Mouse (Mus musculus): ENCODE results near the gene Cyp2e1.

Cyp2e1 gene

DNA sequence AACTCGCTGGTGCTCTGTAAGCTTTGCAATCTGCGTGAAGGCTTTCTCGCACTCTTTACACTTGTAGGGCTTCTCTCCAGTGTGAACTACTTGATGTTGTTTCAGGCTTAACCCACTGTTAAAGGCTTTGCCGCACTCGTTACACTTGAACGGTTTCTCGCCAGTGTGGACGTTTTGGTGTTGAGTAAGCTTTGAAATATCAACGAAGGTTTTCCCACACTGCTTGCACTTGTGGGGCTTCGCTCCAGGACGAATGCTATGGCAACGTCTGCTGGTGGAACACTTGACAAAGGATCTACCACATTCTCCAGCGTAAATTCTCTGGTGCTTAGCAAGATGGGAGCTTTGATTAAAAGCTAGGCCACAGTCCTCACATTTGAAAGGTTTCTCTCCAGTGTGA is 48.2 kb downstream of the Cyp2e1 start:
- peak in 1 of 2 experiments; percentile 35 for DNase-seq

GRCm38 (mm10) chr7:140812850-140813249 is 49.3 kb downstream of the Cyp2e1 start:
- DNase-seq = no peak

GRCm38 (mm10) chr7:140820173-140820572 is 56.6 kb downstream of the Cyp2e1 start:
- peak; percentile 43 to 50 for DNase-seq

GRCm38 (mm10) chr7:140821305-140821652 is 57.7 kb downstream of the Cyp2e1 start:
- DNase-seq = peak; percentile 14 to 39

- peak; percentile 91 to 96 for DNase-seq
Observed at GRCm38 (mm10) chr7:140821653-140822329, 58.3 kb downstream of the Cyp2e1 start, which contains the start of gene Zfp941. Gene Zfp941 (minus strand): TSS chr7:140822178.

DNA sequence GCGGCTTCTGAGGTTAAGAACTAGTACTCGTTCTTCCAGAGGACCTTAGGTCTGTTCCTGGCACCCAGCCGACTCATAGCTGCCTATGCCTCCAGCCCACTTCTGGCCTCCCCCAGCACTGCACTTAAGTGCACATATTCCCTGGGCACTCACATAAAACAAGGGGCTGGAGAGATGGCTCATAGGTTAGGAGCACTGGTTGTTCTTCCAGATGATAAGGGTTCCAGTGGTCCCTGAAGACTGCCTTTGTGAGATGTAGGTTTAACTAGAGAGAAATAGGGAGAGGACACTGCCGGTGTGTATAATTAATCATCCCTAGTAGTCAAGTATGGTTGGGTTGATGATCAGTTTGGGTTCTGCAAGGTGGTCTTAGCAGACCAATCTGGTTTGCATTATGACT is 59.2 kb downstream of the Cyp2e1 start:
- DNase-seq = no peak
